Mouse (Mus musculus) natural killer cell, adult 2 months (primary cell): Measurements from ENCODE around the gene Ankmy1.

Experiments
- DNase-seq, 2 experiments: peaks; one replicate each; pipeline ENCODE4 v3.0.0; 2022; ENCODE audit warnings: low spot score in 2 of 2

The Ankmy1 gene

DNA sequence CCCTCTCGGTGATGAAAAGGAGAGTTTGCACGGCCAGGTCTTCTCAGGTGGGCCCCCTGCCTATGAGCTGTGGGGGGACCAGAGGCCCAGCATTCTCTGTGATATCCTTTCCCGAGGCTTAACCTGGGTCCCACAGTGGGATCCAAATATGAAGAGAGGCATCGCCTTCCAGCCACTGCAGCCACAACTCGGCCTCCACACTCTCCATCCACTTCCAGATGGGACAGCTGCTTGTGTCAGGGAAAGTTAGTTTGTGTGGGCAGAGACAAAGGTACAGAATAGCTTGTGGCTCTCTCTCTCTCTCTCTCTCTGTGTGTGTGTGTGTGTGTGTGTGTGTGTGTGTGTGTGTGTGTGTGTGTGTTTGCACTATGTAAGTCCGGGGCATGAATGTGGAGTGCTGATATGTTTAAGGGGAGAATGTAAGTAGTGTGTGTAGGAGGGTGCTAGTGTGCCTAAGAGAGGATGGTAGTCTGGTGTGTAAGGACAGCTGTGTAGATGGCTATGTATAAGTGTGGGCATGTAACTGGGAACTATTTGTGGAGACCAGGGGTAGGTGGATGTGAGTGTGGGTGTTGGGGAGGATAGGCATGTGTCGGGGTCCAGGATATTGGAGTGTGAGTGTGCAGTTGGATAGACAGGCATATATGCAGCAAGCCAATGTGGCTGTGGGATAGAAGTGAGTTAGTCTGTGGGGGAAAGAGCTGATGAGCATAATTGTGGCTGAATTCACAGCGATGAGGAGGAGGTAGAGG is 27.2 kb downstream of the Ankmy1 start:
- DNase-seq, result no peak

DNA sequence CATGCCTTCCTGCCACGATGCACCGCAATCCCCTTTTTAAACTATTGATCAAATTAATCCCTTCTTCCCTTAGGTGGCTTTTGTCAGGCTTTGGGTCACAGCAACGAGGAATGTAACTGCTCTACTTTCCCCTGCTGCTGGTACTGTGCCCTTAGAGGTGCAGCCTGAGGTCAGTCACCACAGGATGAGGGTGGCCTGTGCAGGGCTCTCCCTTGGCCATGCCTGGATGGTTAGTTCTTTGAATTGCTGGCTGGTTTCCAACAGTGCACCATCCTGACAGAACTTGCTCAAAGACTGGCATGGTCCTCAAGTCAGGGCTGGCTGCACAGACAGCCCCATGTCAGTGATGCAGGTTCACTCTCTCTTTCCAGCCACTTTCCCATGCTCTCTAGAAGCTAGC is 28.7 kb downstream of the Ankmy1 start:
- no peak for DNase-seq

DNA sequence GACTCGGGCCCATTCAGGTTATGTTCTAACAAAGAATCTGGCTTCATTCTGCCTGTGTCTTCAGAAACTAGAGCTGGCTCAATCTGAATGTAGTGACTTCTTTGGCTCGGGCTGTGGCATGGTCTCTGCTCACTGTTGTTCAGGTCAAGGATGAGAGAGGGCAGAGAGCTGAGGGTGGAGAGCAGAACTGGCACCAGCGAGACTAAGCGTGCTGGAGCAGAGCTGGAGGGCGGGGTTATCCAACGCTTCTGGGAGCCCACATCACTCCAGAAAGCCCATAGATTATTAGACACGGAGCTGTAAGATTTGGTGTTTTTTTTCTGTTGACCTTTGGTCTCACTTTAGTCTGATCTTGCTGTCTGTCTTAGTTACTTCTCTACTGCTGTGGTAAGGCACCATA is 30.0 kb downstream of the Ankmy1 start:
- DNase-seq, result no peak

DNA sequence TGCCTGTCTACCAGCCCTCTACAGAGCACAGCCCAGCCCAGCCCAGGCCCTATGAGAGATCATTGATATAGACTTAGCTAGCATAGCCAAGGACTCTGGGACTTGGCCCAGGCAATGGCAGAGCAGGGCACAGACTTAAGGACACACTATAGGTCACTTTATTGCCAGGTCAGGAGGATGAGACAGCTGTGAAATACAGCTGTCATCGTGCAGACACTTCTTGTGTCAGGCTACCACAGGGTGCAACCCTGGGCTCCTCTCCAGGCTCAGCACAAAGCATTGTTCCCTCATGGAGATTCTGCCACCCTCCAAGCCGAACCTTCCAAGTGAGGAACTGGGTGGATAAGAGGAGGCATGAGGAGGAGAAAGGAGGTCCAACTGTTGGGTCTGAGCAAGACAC is 32.7 kb downstream of the Ankmy1 start:
- no peak for DNase-seq

DNA sequence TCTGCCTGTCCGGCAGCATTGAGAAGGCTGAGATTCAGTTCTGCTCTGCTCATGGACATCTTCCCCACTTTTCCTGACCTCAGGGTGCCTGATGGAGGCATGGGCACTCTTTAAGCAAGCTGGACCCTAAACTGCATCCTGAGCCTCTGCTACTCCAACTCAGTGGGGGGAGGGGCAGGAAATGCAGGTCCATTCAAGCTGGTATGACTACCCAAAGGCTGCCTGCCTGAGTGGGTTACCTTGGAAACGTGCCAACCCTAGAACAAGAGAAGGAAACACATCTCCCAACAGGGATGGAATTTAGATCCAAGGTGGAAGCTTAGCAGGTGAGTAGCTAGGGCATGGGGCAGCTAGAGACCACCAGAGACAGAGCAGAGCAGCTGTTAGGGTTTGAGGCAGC is 36.5 kb downstream of the Ankmy1 start:
- no peak for DNase-seq

DNA sequence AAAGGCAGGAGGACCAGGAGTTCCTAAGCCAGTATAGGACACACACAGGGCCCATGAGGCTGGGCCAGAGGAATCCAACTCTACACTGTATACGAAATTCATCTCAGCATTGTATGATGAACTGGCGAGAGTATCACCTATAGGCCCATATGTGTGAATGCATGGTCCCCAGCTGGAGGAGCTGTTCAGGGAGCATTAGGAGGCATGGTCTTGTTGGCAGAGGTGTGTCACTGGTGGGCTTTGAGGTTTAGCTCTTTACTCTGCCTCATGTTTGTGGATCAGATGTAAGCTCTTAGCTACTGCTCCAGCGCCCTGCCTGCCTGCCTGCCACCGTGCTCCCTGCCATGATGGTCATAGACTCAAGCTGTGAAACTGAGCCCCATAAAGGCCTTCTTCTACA is 39.4 kb downstream of the Ankmy1 start:
- no peak for DNase-seq

DNA sequence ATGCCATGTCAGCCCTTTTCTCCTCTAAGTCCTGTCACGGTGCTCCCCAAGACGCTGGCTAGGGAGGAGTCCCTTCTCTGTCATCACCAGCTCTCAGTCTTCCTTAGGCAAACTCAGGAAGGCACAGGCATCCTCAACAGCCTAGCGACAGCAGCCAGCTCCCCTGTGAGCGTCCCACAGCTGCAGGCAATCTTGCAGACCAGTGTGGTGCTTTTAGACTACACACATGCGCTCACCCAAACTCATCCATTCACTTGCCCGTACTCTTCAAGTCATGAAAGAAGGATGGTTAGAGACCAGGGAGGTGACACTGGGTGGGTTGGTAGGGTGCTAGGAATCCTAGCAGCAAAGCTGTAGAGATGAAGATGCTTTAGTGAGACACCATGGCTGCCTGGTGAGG is 41.2 kb downstream of the Ankmy1 start:
- no peak for DNase-seq

DNA sequence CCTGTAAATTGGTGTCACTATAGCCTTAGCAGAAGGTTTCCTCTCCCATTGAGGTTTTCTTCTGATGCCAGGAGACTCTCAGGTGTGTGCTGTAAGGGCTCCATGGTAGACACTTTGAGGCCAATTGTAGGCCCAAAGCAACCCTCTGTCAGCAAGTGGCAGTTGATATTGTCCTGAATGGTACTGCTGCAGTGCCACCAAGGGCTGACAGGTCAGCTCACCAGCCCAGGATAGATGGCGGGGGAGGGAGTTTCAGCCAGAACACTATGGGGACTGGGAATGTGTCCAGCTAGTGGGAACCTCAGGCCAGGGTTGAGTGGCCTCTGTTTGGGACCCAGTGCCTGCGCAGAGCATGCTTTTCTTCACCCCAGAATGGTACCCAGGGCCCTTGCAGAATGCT is 50.3 kb downstream of the Ankmy1 start:
- DNase-seq, result no peak

DNA sequence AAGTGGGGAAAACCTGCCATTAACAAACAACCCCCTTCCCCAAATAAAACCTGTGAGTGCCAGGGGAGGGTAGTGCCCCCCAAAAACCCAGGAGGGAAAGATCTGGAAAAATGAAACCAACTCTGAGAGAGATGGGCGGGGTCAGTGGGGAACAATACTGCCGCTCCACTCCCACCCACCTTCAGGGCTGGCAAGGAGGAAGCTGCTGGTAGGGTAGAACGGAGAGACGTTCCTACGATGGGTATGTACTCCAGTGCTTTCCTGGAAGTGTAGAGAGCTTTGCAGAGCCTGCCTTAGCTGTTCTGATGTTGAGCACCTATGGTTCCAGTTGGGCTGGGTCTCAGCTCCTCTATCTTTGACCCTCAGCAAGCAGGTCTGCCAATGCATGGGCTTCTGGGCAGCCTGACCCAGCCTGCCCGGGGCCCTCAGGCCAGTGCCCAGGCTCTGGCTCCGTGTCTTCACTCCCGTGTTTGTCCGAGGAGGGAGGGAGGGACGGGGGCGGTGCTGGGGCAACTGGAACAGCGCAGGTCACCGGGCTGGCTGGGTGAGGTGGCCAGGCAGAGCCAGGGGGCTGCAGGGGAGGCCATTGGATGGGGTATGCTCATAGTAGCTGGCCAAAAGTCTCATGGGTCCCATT is 52.6 kb downstream of the Ankmy1 start:
- DNase-seq, result no peak

DNA sequence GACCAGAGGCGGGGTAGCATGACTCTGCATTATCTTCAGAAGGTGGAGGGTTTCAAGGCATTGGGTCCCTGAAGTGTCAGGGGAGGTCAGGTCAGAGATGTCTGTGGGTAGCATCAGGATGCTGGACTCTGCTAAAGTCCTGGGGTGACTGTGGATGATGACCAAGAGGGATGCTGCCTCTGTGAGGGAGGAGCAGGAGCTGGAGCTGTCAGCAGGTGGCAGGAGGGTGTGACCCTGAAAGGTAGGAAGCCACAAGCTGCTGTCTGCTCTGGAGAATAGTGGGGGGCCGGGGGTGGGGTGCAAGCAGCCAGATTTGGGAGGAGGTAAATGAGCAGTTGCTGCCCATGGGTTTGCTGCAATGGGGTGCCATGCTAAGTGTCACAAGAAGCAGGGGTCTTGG is 53.2 kb downstream of the Ankmy1 start:
- DNase-seq, result no peak

DNA sequence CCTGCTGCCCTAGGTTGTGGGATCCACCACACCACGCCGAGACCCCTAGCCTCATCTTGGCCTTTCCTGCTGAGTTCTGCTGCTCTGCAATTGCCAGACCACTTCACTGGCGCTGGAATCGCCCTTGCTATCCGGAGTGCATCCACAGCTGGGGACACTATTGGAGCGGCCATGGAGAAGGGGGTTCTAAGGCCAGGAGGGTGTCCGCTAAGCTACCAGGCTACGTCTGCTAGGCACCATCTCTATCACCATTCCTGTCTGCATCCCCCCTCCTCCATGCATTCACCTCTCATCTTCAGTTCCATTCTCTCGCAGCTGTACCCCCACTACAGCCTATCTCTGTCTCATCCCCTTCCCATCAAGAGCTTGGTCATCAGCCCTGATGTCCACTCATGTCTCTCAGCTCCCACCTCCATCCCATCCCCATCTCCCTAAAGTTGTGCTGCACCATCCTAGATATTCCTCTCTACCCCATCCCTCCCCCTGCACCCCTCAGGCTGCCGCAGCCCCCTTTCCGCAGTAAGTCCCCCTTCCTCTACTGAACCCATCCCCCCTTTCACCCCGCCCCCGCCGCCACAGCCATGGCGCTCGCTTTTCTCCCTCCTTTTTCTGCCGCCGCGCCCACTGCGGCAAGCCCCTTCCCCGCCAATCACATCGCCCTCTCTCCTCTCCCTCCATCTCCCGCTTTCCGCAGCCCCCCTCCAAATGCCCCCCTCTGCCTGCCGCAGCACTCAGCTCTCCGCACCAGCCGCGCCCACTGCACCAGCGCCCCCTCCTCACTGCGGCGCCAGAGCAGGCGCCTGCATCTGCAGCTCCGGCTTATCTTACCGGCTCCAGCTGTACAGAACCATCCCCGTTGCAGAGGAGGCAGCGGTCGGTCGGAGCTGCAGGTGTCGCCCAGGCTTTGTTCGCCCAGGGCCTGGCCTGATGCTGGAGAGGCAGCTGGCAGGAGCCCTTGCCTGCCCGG is 54.5 kb downstream of the Ankmy1 start:
- DNase-seq, result no peak

DNA sequence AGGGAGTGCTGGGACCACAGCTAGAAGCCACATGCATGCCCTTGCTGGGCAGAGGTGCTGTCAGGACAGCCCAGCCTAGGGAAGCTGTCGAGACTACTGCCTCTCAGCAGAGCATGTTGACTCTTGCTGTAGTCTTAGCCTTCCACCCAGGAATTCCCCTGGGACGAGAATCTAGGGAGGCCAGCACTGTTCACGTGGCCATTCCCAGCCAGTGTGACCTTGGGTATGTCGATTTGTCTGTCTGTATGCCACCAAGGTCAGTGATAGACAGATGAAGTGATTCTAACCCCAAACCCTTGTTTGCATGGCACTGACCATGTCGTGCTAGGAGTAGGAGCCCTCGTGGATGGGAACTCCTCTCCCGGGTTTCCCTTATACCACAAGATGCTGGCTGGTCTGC is 56.8 kb downstream of the Ankmy1 start:
- no peak for DNase-seq

DNA sequence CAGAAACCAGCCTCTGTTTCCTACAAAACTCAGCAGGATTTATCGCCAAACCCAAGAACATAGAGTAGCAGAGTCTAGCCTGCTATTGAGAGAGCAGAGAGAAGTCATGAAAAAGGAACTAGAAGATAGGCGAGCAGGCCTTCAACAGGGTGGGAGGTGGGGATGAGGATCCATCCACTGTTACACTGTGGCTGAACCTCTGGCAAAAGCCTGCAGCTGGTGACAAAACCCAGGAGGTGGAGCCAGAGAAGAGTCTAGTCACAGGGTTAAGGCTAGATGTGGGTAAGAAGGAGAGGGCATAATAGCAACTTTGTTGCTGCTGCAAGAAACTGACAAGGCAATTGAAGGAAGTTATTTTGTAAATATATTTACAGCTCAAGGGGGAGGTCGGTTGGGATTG is 61.3 kb downstream of the Ankmy1 start:
- DNase-seq, result no peak

DNA sequence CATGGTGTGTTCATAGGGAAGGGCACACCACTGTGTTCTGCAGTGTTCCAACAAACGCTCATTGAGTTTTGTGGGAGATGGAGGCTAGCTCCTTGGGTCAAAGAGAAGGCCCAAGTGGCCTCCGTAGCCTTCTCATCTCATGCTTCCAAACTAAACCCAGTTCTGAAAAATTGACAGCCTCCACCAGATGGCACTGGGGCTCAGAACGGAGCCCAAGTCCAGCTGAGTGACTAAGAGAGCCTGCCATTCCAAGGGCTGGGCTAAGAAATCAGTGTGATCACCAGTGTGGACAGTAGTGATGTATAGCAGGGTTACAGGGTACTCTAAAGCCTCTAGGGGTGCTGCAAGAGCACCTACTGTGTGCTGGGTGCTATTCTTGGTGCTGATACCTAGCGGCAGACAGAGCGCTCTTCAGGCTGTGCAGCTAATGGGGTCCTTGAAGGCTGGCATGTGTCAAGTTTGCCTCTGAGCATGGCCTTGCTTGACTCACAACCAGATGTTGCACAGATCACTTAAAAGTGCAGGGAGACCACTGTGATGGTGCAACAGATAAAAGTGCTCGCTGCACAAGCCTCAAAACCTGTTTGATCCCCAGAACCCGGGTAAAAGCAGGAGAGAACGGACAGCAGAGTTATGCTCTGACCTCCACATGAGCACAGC is 62.3 kb downstream of the Ankmy1 start:
- DNase-seq, result no peak

DNA sequence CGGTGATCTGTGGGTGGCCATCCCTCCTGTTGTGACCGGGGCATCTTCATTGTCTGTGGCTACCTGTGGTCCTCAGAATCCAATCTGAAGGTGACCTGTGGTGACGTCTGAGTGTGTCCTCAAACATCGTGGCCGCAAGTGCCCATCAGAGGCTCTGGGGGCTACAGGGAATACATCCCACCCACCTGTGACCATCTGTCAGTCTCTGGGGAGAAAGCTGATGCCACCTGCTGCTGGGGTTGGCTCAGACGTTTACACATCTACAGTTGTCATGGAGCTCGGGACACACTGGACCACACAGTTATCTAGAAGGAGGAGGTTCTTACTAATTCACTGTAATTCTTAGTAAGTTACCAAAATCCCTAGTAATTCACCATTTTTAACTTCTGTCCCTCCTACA is 63.5 kb downstream of the Ankmy1 start:
- no peak for DNase-seq

DNA sequence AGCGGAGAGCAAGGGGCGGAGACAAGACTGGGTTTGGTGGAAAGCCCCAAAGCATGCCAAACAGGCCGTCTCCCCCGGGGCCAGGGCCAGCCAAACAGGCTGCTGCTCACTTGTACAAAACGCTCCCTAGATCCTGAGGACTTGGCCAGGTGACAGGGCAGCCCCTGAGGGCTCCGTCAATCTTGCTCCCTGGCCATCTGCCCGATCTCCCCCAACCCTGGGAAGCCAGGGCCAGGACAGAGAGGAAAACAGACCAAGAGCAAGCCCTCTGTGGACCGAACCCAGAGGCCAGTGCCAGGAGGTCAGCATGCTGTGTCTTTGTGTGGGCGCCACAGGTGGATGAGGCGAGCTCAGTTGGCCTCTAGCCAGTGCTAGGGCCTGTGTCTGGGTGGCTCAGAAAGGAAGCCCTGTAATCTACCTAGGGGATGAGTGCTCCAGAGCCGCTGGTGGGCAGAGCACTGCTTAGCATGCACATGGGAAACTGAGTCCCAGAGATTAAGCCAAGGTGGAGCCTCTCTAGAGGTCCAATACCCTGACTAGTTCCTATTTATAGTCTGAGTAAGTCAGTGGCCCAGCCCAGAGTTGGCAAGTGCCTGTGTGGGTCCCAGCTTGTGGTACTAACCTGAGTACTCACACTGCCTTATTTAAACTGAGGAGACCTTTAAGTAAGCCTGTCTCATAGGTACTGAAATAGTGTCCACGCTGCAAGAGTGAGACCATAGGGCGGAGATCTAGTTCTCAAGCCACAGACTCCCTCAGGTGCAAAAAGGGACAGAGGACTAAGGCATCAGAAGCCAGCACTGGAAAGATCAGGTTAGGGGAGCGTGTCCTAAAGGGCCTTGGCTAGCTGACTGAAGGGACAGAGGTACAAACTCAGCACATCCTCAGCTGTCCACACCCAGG is 64.5 kb downstream of the Ankmy1 start:
- DNase-seq, result no peak

DNA sequence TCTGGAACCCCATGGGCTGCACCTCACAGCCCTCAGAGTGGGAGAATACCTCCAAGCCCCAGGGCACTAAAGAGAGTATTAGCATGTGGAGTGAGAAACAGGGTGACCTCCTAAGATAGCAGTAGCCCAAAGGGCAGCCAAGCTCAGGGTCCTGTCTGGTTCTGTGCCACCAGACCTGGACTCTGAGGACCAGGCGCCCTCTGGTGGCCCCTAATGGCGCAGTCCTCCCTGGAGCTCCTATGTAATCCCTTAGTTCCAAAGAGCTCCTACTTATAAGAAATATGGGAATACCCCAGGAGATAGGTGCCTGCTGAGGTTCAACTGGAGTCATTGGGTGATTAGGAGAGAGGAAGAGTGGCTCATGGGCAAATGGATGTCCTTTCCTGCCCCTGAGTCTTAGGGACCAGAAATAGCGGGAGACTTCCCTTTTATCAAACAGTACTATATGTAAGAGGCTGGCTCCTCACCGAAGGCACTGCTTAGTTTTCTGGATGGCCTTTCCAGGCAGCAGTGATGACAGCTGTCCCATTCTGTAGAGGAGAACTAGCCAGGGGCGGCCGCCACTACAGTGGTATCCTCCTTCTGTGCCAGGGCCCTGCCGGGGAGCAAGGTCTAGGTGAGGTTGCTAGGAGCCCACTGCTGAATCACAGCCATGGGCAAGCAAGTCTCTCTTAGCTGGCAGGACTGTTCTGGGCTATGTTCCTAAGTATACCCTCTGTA is 68.6 kb downstream of the Ankmy1 start:
- peak; percentile 60 to 66 for DNase-seq

DNA sequence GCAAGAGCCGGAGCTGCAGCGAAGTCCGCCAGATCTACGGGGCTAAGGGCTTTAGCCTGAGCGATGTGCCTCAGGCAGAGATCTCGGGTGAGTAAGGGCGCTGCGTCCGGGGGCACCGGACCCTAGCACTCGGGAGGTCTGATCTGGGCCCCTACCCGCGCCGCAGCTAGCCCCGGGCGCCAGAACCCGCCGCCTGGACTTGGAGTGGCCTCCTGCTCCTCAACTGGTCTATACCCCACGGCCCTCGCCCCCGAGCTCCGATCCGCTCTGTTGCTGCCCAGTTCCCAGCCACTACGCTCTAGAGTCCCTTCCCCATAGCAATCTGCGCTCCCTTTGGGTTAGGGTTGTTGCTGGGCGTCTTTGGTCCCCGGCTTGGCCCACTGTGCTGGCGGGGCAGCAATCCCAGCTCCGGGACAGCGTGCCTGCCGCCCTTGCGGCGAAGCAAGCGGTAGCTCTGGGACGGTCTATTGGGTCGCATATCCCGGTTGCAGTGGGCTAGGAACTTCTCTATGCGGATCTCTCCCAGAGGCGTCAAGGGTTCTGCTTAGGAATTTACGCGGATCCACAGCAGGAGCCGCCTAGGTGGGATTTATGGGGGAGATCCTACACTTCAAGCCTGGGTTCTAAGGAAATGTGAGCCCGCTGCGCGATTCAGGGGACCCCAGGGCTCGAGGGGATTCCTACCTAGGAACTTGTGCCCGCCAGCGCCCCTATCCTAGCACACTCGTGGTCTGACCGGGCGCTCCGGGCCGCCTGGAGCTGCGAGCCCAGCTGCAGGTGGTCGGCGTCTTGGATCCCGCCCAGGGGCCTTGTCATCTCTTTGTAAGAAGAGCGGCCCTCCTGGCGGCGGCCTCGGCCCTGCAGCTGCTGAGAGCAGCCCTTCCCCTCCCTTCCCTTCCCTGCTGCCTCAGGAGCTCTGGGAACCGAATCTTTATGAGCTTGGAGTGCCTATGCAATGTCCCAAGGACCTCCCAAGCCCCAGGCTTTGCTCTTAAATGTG is 70.4 kb downstream of the Ankmy1 start:
- DNase-seq, result peak in 1 of 2 experiments; percentile 34
